Mouse (Mus musculus) ES-Bruce4 (cell line): ENCODE measurements around the gene Ptges3l. TPM values are rescaled to one million over a fixed set of nuclear protein-coding genes. Genes with fewer than 3 reads are reported as not detected.
"Not testable (repeated sequence)": the region's sequence is repeated elsewhere in the genome, so short reads cannot be mapped to it uniquely, and the experiment has no call there.

Experiments used
- H3K27ac ChIP-seq: 2 replicates; pipeline ENCODE4 v1.5.1; 2012; ENCODE audit warnings: low read length, inconsistent platforms; ENCODE audit not compliant: insufficient read depth
- H3K27me3 ChIP-seq: 2 replicates; pipeline ENCODE4 v1.6.1; 2012; ENCODE audit warnings: mild to moderate bottlenecking, low read length, inconsistent platforms; ENCODE audit not compliant: control insufficient read depth, poor library complexity, insufficient read depth, severe bottlenecking
- H3K36me3 ChIP-seq: 2 replicates; pipeline ENCODE4 v1.6.1; 2012; ENCODE audit warnings: inconsistent platforms, mild to moderate bottlenecking, low read length, moderate library complexity; ENCODE audit not compliant: control insufficient read depth, poor library complexity, insufficient read depth, severe bottlenecking
- H3K4me1 ChIP-seq: one replicate; pipeline ENCODE4 v1.8.1; 2011; ENCODE audit warnings: low read length; ENCODE audit not compliant: control insufficient read depth, insufficient read depth
- H3K4me3 ChIP-seq: 2 replicates; pipeline ENCODE4 v1.5.1; 2011; ENCODE audit warnings: low read depth, mild to moderate bottlenecking, low read length
- H3K9ac ChIP-seq: 2 replicates; pipeline ENCODE4 v1.6.1; 2012; ENCODE audit warnings: low read depth, mild to moderate bottlenecking, inconsistent platforms; ENCODE audit not compliant: poor library complexity, severe bottlenecking
- H3K9me3 ChIP-seq: replicated peaks from 2 replicates; pipeline ENCODE4 v1.6.1; 2012; ENCODE audit warnings: mild to moderate bottlenecking, low read length, inconsistent platforms; ENCODE audit not compliant: control insufficient read depth, poor library complexity, insufficient read depth, severe bottlenecking
- CTCF ChIP-seq: IDR thresholded peaks from one replicate; pipeline ENCODE4 v1.8.1; 2011; ENCODE audit warnings: low read depth, low read length
- EP300 ChIP-seq: IDR thresholded peaks from 2 replicates; pipeline ENCODE4 v1.6.1; 2011; ENCODE audit warnings: low read depth, low read length; ENCODE audit not compliant: insufficient read depth
- POLR2A ChIP-seq: IDR thresholded peaks from one replicate; pipeline ENCODE4 v1.8.1; 2011; ENCODE audit warnings: low read length; ENCODE audit not compliant: insufficient read depth
- polyA plus RNA-seq: library from polyadenylated mRNA; stranded (reverse); fragments of >200 nt; gene quantifications from 2 replicates; pipeline ENCODE4 v1.2.4, GENCODE M21; 2011; ENCODE audit warnings: low read depth; ENCODE audit not compliant: missing spikeins, insufficient read depth, insufficient read length

The Ptges3l gene
- polyA plus RNA-seq, 1 experiment = not detected

DNA sequence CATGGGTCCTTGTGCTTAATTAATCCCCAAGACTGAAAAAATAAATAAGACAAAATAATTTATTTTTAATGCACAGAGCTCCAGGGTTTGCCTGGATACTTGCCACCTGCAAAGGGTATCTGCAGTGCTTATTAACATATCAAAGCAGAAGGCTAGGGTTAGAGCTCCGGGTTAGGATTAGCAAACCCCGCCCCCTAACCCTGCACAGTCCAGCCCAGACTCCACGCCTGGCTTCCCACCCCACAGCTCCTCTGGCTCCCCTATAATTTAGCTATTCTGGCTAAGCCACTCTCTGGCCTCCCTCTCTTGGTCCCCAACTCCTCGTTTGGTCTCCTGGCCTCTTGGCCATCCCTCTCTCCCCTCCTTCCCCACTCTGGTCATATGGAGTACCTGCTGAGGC, 43.3 kb downstream of the Ptges3l start:
- Histone ChIP-seq H3K4me1 (peaks cover 1% of the 10 kb centered on the region), H3K4me3 (no peak overlapping the region), H3K9me3 (no peaks in the 10 kb centered on the region), H3K27ac (no peak overlapping the region), H3K9ac (no peak overlapping the region), H3K27me3 (no peaks in the 10 kb centered on the region), H3K36me3 (no peaks in the 10 kb centered on the region)
- TF ChIP-seq EP300 = no peak
- TF ChIP-seq CTCF = no peak
- TF ChIP-seq POLR2A = no peak

DNA sequence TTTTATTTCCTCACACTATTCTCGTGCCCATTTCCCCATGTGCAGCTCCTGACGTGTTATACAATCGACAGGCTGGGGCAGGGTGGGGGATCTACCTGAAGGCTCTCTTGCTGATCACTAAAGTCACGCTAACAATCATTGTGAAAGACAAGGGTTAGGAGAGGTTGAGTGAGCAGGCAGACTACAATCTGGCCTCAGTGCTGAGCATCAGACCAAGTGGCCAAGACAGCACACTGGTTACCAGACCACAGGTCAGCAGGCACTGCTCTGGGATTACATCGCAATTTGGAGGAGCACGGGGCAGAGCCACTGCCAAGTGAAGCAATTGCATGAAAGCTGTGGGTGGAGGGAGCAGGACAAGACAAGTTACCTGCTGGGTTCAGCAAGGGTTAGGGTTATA, 46.2 kb downstream of the Ptges3l start:
- H3K36me3 ChIP-seq = no peaks in the 10 kb centered on the region
- TF ChIP-seq POLR2A = no peak
- TF ChIP-seq CTCF = no peak
- TF ChIP-seq EP300 = no peak
- peaks cover 1% of the 10 kb centered on the region for H3K4me1 ChIP-seq

DNA sequence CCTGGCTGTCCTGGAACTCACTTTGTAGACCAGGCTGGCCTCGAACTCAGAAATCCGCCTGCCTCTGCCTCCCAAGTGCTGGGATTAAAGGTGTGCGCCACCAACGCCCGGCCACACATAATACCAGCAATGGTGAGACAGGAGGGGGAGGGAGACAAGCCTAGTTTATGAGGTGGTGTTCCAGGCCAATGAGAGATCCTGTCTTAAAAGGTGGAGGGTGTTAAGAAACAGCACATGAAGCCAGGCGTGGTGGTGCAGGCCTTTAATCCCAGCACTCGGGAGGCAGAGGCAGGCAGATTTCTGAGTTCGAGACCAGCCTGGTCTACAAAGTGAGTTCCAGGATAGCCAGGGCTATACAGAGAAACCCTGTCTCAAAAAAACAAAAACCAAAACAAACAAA, 46.9 kb downstream of the Ptges3l start:
- not testable (repeated sequence) for H3K27me3 ChIP-seq, H3K27ac ChIP-seq, H3K9me3 ChIP-seq, H3K9ac ChIP-seq, H3K4me1 ChIP-seq, H3K36me3 ChIP-seq, H3K4me3 ChIP-seq

More for the DNA sequence above, 46.2 kb downstream of the Ptges3l start:
- no peak overlapping the region for H3K27ac ChIP-seq
- no peaks in the 10 kb centered on the region for H3K9me3 ChIP-seq
- H3K9ac ChIP-seq = no peak overlapping the region
- no peak overlapping the region for H3K4me3 ChIP-seq
- no peaks in the 10 kb centered on the region for H3K27me3 ChIP-seq

DNA sequence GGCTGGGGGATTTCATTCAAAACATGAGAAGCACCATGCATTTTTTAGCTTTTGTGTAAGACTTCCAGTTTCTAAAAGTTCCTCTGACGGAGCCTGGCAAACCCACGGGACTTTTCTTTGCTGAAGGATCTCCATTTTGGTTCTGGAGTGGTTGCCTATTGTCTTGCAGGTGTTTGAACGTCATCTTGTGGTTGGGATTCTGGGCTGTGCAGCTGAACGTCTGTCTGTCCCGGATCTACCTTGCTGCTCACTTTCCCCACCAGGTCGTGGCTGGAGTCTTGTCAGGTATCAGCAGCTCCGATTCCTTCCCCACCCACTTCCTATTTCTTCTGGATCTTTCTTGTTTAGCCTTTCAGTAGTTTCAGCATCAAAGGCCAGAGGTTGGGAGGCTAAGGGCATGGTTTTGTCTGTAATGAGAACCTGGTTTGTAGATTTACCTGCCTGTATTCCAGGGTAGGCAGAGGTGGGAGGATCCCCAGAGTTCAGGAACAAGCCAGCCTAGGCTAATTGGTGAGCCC, 50.7 kb downstream of the Ptges3l start:
- H3K9me3 ChIP-seq = no peaks in the 10 kb centered on the region
- no peak for TF ChIP-seq CTCF
- no peak for TF ChIP-seq EP300
- no peak for TF ChIP-seq POLR2A

DNA sequence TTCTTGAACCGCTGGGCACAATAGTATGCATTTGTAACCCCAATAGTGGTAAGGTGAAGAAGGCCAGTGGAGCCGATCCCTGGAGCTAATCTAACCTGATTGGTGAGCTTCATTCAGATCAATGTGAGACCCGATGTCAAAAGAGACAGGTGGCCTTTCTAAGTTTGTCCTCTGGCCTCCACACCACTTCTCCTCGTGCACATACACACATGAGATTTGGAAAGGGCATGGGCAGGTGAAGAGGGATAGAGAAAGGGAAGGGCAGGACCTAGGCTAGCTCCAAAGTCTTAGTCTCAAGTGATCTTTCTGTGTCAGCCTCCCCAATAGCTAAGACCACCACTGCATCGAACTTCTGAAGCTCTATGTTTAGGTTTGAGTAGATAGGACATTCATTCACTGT, 55.0 kb downstream of the Ptges3l start:
- no peak for TF ChIP-seq CTCF
- TF ChIP-seq POLR2A = no peak
- TF ChIP-seq EP300 = no peak
- no peak overlapping the region for H3K9ac ChIP-seq
- no peaks in the 10 kb centered on the region for H3K9me3 ChIP-seq
- H3K27me3 ChIP-seq = no peaks in the 10 kb centered on the region
- H3K4me1 ChIP-seq = no peaks in the 10 kb centered on the region
- H3K27ac ChIP-seq = no peak overlapping the region
- H3K4me3 ChIP-seq = no peak overlapping the region
- H3K36me3 ChIP-seq = no peaks in the 10 kb centered on the region

More for the DNA sequence above, 50.7 kb downstream of the Ptges3l start:
- H3K27me3 ChIP-seq = no peaks in the 10 kb centered on the region
- no peak overlapping the region for H3K9ac ChIP-seq
- no peak overlapping the region for H3K27ac ChIP-seq
- no peaks in the 10 kb centered on the region for H3K36me3 ChIP-seq
- no peaks in the 10 kb centered on the region for H3K4me1 ChIP-seq
- H3K4me3 ChIP-seq = no peak overlapping the region

Other genes with a start within 250 kb of the Ptges3l start
- not detected in 2 replicates for gene Ccr10, start 249.9 kb downstream of the Ptges3l start, polyA plus RNA-seq
- 42.8 and 49.9 TPM in 2 replicates for gene Ezh1, start 198.9 kb downstream of the Ptges3l start, polyA plus RNA-seq
- gene Ramp2, start 179.3 kb downstream of the Ptges3l start, polyA plus RNA-seq = 3.4 and 4.9 TPM in 2 replicates
- gene Vps25, start 171.6 kb downstream of the Ptges3l start, polyA plus RNA-seq = 135 and 143 TPM in 2 replicates
- gene Wnk4, start 164.8 kb downstream of the Ptges3l start, polyA plus RNA-seq = 0.85 and 0.96 TPM in 2 replicates
- gene Cntd1, start 146.3 kb downstream of the Ptges3l start, polyA plus RNA-seq = 14.6 and 14.9 TPM in 2 replicates
- gene Coa3, start 146.2 kb downstream of the Ptges3l start, polyA plus RNA-seq = 44.8 and 53.0 TPM in 2 replicates
- gene Becn1, start 123.0 kb downstream of the Ptges3l start, polyA plus RNA-seq = 48.2 and 53.0 TPM in 2 replicates
- gene Psme3, start 109.1 kb downstream of the Ptges3l start, polyA plus RNA-seq = 161 and 168 TPM in 2 replicates
- 3.5 and 5.8 TPM in 2 replicates for gene Aoc2, start 100.3 kb downstream of the Ptges3l start, polyA plus RNA-seq
- gene Aoc3, start 94.7 kb downstream of the Ptges3l start, polyA plus RNA-seq = 0.84 and 0.94 TPM in 2 replicates
- gene G6pc, start 57.8 kb downstream of the Ptges3l start, polyA plus RNA-seq = not detected in 2 replicates
- gene Aarsd1, start 7.7 kb downstream of the Ptges3l start, polyA plus RNA-seq = 45.2 and 45.4 TPM in 2 replicates
- gene Gm27029, start 537 bp downstream of the Ptges3l start, polyA plus RNA-seq = 8.8 and 9.4 TPM in 2 replicates
- 5.4 and 5.8 TPM in 2 replicates for gene Rundc1, start 248 bp downstream of the Ptges3l start, polyA plus RNA-seq
- gene Rpl27, start 17.0 kb upstream of the Ptges3l start, polyA plus RNA-seq = 1,188 and 1,249 TPM in 2 replicates
- 6.7 and 9.0 TPM in 2 replicates for gene Ifi35, start 23.1 kb upstream of the Ptges3l start, polyA plus RNA-seq
- gene Rnd2, start 39.7 kb upstream of the Ptges3l start, polyA plus RNA-seq = 11.2 and 11.4 TPM in 2 replicates
- 91.2 and 101 TPM in 2 replicates for gene Vat1, start 40.9 kb upstream of the Ptges3l start, polyA plus RNA-seq
- 62.4 and 68.2 TPM in 2 replicates for gene Brca1, start 126.6 kb upstream of the Ptges3l start, polyA plus RNA-seq
- gene Nbr1, start 126.8 kb upstream of the Ptges3l start, polyA plus RNA-seq = 245 and 262 TPM in 2 replicates
- 5.8 and 9.2 TPM in 2 replicates for gene Tmem106a, start 156.9 kb upstream of the Ptges3l start, polyA plus RNA-seq
- not detected in 2 replicates for gene Gm11634, start 173.9 kb upstream of the Ptges3l start, polyA plus RNA-seq
- 57.4 and 64.0 TPM in 2 replicates for gene Rdm1, start 201.9 kb upstream of the Ptges3l start, polyA plus RNA-seq
- gene Arl4d, start 240.2 kb upstream of the Ptges3l start, polyA plus RNA-seq = 5.1 and 5.3 TPM in 2 replicates